Mouse (Mus musculus) cerebellum, postnatal 4 days (tissue): ENCODE measurements around the gene Anln.
"Not testable (repeated sequence)": the region's sequence is repeated elsewhere in the genome, so short reads cannot be mapped to it uniquely, and the experiment has no call there.

ENCODE experiments used
- DNase-seq, 2 experiments: peaks; one replicate each; pipeline ENCODE4 v3.0.0; 2022; ENCODE audit warnings: low spot score in 2 of 2, mixed read lengths in 1 of 2

The Anln gene

GRCm38 (mm10) chr9:22389021-22389476, at the start of gene Anln:
Anln (minus strand) TSS chr9:22389188.
- peak; percentile 86 to 96 for DNase-seq

- DNase-seq: no peak
These were observed 45.1 kb upstream of the Anln start for GRCm38 (mm10) chr9:22434101-22434500.

- DNase-seq: no peak
These were observed 44.2 kb upstream of the Anln start for GRCm38 (mm10) chr9:22433221-22433620.

GRCm38 (mm10) chr9:22430315-22430840, 41.4 kb upstream of the Anln start:
- no peak for DNase-seq

GRCm38 (mm10) chr9:22429533-22430241, 40.7 kb upstream of the Anln start:
- DNase-seq: no peak

GRCm38 (mm10) chr9:22428666-22429410, 39.9 kb upstream of the Anln start:
- no peak for DNase-seq

GRCm38 (mm10) chr9:22428028-22428665, 39.2 kb upstream of the Anln start:
- no peak for DNase-seq

- DNase-seq: no peak
These were observed 35.7 kb upstream of the Anln start for GRCm38 (mm10) chr9:22424719-22425118.

GRCm38 (mm10) chr9:22424196-22424595, 35.2 kb upstream of the Anln start:
- DNase-seq: no peak

- DNase-seq: no peak
These were observed 34.5 kb upstream of the Anln start for GRCm38 (mm10) chr9:22423507-22423906.

- no peak for DNase-seq
These were observed 33.6 kb upstream of the Anln start for GRCm38 (mm10) chr9:22422559-22422958.

- no peak for DNase-seq
These were observed 31.5 kb upstream of the Anln start for GRCm38 (mm10) chr9:22420491-22420890.

- DNase-seq: no peak
These were observed 30.9 kb upstream of the Anln start for GRCm38 (mm10) chr9:22419877-22420276.

GRCm38 (mm10) chr9:22417547-22417946, 28.6 kb upstream of the Anln start:
- no peak for DNase-seq

- DNase-seq: no peak
These were observed 27.2 kb upstream of the Anln start for GRCm38 (mm10) chr9:22416187-22416586.

- DNase-seq: peak; percentile 95 to 97
These were observed 22.2 kb upstream of the Anln start, which contains the start of gene 9530077C05Rik for GRCm38 (mm10) chr9:22411002-22411857. 9530077C05Rik (plus strand) TSS chr9:22411513.

- no peak for DNase-seq
These were observed 20.5 kb upstream of the Anln start for GRCm38 (mm10) chr9:22409501-22409900.

- DNase-seq: not testable (repeated sequence)
These were observed 19.4 kb upstream of the Anln start for GRCm38 (mm10) chr9:22408344-22408743.

GRCm38 (mm10) chr9:22407633-22408032, 18.6 kb upstream of the Anln start:
- DNase-seq: not testable (repeated sequence)

GRCm38 (mm10) chr9:22405414-22405813, 16.4 kb upstream of the Anln start:
- no peak for DNase-seq

GRCm38 (mm10) chr9:22403501-22403900, 14.5 kb upstream of the Anln start:
- DNase-seq: not testable (repeated sequence)
